Mouse (Mus musculus) myocyte (in vitro differentiated cells): ENCODE data around the gene Sh3d19. TPM values are rescaled to one million over a fixed set of nuclear protein-coding genes. Genes with fewer than 3 reads are reported as not detected.

Experiments
- H3K27me3 ChIP-seq: one replicate; pipeline ENCODE4 v1.6.1; 2011; ENCODE audit not compliant: control insufficient read depth, insufficient read depth, insufficient read length
- H3K36me3 ChIP-seq: one replicate; pipeline ENCODE4 v1.6.1; 2011; ENCODE audit not compliant: control insufficient read depth, insufficient read depth
- H3K4me2 ChIP-seq: one replicate; pipeline ENCODE4 v1.6.1; 2011; ENCODE audit warnings: low read depth, control low read depth
- H3K4me3 ChIP-seq: one replicate; pipeline ENCODE4 v1.5.1; 2011; ENCODE audit warnings: mild to moderate bottlenecking, control low read depth, moderate library complexity
- H3K79me2 ChIP-seq: one replicate; pipeline ENCODE4 v1.6.1; 2011; ENCODE audit not compliant: control insufficient read depth, insufficient read depth
- H3ac ChIP-seq: one replicate; pipeline ENCODE4 v1.6.1; 2011; ENCODE audit not compliant: control insufficient read depth, insufficient read length
- CEBPB ChIP-seq: IDR thresholded peaks from 2 replicates; pipeline ENCODE4 v1.6.1; 2011; ENCODE audit warnings: mild to moderate bottlenecking, moderate library complexity; ENCODE audit not compliant: poor library complexity, insufficient read depth, severe bottlenecking
- E2F4 ChIP-seq: IDR thresholded peaks from one replicate; pipeline ENCODE4 v1.6.1; 2011; ENCODE audit warnings: mild to moderate bottlenecking, control low read depth, moderate library complexity; ENCODE audit not compliant: insufficient read depth
- MAX ChIP-seq: IDR thresholded peaks from one replicate; pipeline ENCODE4 v1.6.1; 2011; ENCODE audit warnings: low read depth, mild to moderate bottlenecking, control low read depth
- MYOD1 ChIP-seq, 3 experiments: IDR thresholded peaks; one replicate each; pipeline ENCODE4 v1.6.1; 2011; ENCODE audit warnings: control low read depth in 2 of 3, low read depth in 2 of 3, mild to moderate bottlenecking in 2 of 3, moderate library complexity in 1 of 3; ENCODE audit not compliant: insufficient read length in 2 of 3, control insufficient read depth in 1 of 3
- MYOG ChIP-seq, 3 experiments: IDR thresholded peaks; one replicate each; pipeline ENCODE4 v1.6.1; 2011; ENCODE audit warnings: control low read depth in 2 of 3, low read depth in 2 of 3, mild to moderate bottlenecking in 2 of 3; ENCODE audit not compliant: insufficient read length in 2 of 3, control insufficient read depth in 1 of 3, insufficient read depth in 1 of 3
- POLR2A ChIP-seq: IDR thresholded peaks from one replicate; pipeline ENCODE4 v1.6.1; 2011; ENCODE audit warnings: low read depth, mild to moderate bottlenecking, control low read depth, moderate library complexity; ENCODE audit not compliant: insufficient read length
- POLR2AphosphoS2 ChIP-seq: IDR thresholded peaks from one replicate; pipeline ENCODE4 v1.6.1; 2011; ENCODE audit warnings: low read depth, control low read depth; ENCODE audit not compliant: insufficient read length
- REST ChIP-seq: IDR thresholded peaks from one replicate; pipeline ENCODE4 v1.6.1; 2011; ENCODE audit warnings: mild to moderate bottlenecking, control low read depth, moderate library complexity; ENCODE audit not compliant: insufficient read depth, insufficient read length
- SRF ChIP-seq: IDR thresholded peaks from one replicate; pipeline ENCODE4 v1.6.1; 2011; ENCODE audit warnings: low read depth; ENCODE audit not compliant: control insufficient read depth, insufficient read length
- TCF12 ChIP-seq: IDR thresholded peaks from one replicate; pipeline ENCODE4 v1.6.1; 2011; ENCODE audit warnings: mild to moderate bottlenecking, control low read depth; ENCODE audit not compliant: poor library complexity, insufficient read depth, severe bottlenecking
- TCF3 ChIP-seq: IDR thresholded peaks from one replicate; pipeline ENCODE4 v1.6.1; 2011; ENCODE audit warnings: low read depth, control low read depth; ENCODE audit not compliant: insufficient read length
- USF1 ChIP-seq: IDR thresholded peaks from one replicate; pipeline ENCODE4 v1.6.1; 2011; ENCODE audit warnings: low read depth, mild to moderate bottlenecking, control low read depth, moderate library complexity
- polyA plus RNA-seq: library from polyadenylated mRNA; unstranded; fragments of >200 nt; fragmentation: generic; extraction: Trizol; gene quantifications from one replicate; pipeline ENCODE4 v1.2.1, GENCODE M21; 2012; ENCODE audit warnings: missing spikeins

Sh3d19 gene
- polyA plus RNA-seq, 1 experiment, result 7.0 TPM

- Histone ChIP-seq H3K36me3 (no peaks in the 10 kb centered on the region), H3K79me2 (no peaks in the 10 kb centered on the region), H3K4me3 (no peak overlapping the region), H3K4me2 (no peak overlapping the region), H3ac (no peak overlapping the region), H3K27me3 (no peaks in the 10 kb centered on the region)
- TF ChIP-seq E2F4 (no peak), MAX (no peak), POLR2AphosphoS2 (no peak), MYOD1 (IDR thresholded peaks at IDR 0.05; ENCODE audit: control insufficient read depth in 1 of 3, insufficient read length in 2 of 3, low read depth in 2 of 3) (no peak), USF1 (no peak), TCF3 (no peak), TCF12 (no peak), SRF (no peak), POLR2A (no peak), MYOG (IDR thresholded peaks at IDR 0.05; ENCODE audit: control insufficient read depth in 1 of 3, insufficient read depth in 1 of 3, insufficient read length in 2 of 3, low read depth in 2 of 3) (no peak), CEBPB (no peak), REST (no peak)
Measured at GRCm38 (mm10) chr3:86106086-86106632, 135.2 kb downstream of the Sh3d19 start.

DNA sequence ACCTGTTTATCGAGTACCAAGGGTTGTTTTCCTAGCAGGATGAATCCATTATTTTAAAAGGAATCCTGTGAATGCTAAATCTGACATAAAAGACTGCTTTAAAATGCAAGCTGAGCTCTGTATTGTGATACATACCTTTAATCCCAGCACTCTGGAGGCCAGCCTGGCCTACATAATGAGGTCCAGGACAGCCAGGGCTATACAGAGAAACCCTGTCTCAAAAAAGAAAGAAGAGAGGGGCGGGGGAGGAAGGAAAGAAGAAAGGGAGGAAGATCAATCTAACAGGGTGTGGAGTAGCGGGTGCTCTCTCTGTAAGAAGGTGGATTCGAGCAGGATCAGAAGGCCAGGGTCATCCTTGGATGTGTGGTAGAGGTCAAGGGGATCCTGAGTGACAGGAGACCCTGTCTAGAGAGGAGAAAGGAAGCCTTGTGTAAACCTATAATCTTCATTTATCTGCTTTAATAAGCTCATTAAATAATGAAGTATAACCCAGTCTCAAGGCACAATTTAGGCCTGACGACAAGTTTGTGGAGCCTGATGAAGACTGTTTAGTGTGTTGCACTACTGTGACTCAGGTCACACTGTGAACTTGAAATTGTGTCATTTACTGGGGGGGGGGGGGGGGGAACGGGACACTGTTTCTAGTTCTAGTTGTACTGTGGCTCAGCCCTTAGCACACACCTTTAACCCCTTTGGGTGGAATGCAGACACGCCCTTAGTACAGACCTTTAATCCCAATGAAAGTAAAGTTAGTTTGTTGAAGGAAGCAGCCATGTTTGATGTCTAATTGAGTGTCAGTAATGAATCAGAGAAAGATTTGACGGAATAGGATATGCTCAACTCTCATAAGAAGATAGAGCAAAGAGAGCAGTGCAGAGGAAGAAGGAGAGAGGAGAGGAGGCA is 137.0 kb downstream of the Sh3d19 start:
- no peak overlapping the region for H3K4me3 ChIP-seq
- H3K79me2 ChIP-seq, result no peaks in the 10 kb centered on the region
- TF ChIP-seq POLR2A (no peak), MYOG (IDR thresholded peaks at IDR 0.05; ENCODE audit: control insufficient read depth in 1 of 3, insufficient read depth in 1 of 3, insufficient read length in 2 of 3, low read depth in 2 of 3) (no peak), REST (no peak)

DNA sequence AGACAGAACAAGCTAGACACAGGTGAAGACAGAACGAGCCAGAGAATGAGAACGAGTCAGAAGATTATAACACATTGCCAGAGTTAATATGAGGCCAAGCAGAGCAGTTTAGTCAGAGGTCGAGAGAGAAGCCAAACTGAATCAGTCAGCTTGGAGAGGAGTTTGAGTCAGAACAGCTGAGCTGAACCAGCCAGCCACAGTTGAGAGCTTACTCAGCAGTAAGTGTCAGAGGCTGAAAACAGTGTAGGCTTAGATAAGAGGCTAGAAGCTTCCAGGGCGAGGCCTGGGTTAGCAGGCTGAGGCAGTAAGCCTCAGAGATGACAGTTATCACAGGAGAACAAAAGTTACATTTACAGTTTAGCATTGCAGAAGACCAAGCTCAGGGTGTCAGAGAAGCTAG is 137.7 kb downstream of the Sh3d19 start:
- Histone ChIP-seq H3ac (no peak overlapping the region), H3K79me2 (no peaks in the 10 kb centered on the region), H3K27me3 (no peaks in the 10 kb centered on the region), H3K4me2 (no peak overlapping the region), H3K4me3 (no peak overlapping the region), H3K36me3 (no peaks in the 10 kb centered on the region)
- TF ChIP-seq MYOD1 (IDR thresholded peaks at IDR 0.05; ENCODE audit: control insufficient read depth in 1 of 3, insufficient read length in 2 of 3, low read depth in 2 of 3) (no peak), USF1 (no peak), MYOG (IDR thresholded peaks at IDR 0.05; ENCODE audit: control insufficient read depth in 1 of 3, insufficient read depth in 1 of 3, insufficient read length in 2 of 3, low read depth in 2 of 3) (no peak), REST (no peak)

More for the DNA sequence above, 137.0 kb downstream of the Sh3d19 start:
- no peaks in the 10 kb centered on the region for H3K27me3 ChIP-seq
- H3ac ChIP-seq, result no peak overlapping the region
- H3K36me3 ChIP-seq, result no peaks in the 10 kb centered on the region
- H3K4me2 ChIP-seq, result no peak overlapping the region

GRCm38 (mm10) chr3:86109099-86109498 is 138.2 kb downstream of the Sh3d19 start:
- Histone ChIP-seq H3ac (no peak overlapping the region), H3K36me3 (no peaks in the 10 kb centered on the region), H3K79me2 (no peaks in the 10 kb centered on the region), H3K27me3 (no peaks in the 10 kb centered on the region), H3K4me2 (no peak overlapping the region), H3K4me3 (no peak overlapping the region)
- TF ChIP-seq USF1 (no peak), SRF (no peak), CEBPB (no peak), E2F4 (no peak), REST (no peak), MYOD1 (IDR thresholded peaks at IDR 0.05; ENCODE audit: control insufficient read depth in 1 of 3, insufficient read length in 2 of 3, low read depth in 2 of 3) (no peak), MAX (no peak), POLR2AphosphoS2 (no peak), TCF3 (no peak), POLR2A (no peak), TCF12 (no peak), MYOG (IDR thresholded peaks at IDR 0.05; ENCODE audit: control insufficient read depth in 1 of 3, insufficient read depth in 1 of 3, insufficient read length in 2 of 3, low read depth in 2 of 3) (no peak)

DNA sequence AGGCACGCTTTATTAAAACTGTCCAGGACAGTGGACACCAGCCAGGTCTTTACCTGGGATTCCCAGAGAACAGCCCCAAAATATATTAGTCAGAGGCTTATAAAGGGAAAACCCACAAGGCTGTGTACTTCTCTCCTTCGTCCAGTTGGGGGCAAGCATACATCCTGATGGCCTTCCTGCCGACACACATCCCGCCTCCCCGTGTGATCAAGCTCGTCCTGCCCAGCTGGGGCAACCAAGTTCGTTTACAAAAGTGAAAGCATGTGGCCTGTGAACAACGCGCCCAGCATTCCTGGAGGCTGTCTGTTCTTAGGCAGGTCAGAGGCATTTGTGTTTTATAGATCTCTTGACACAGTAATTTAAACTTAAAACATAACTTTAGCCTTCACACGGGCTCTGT is 139.2 kb downstream of the Sh3d19 start:
- no peaks in the 10 kb centered on the region for H3K36me3 ChIP-seq
- H3K27me3 ChIP-seq, result no peaks in the 10 kb centered on the region
- H3ac ChIP-seq, result no peak overlapping the region
- TF ChIP-seq TCF12, result no peak
- TF ChIP-seq SRF, result no peak
- TF ChIP-seq CEBPB, result no peak
- TF ChIP-seq MAX, result no peak
- TF ChIP-seq MYOG (IDR thresholded peaks at IDR 0.05; ENCODE audit: control insufficient read depth in 1 of 3, insufficient read depth in 1 of 3, insufficient read length in 2 of 3, low read depth in 2 of 3), result no peak
- TF ChIP-seq MYOD1 (IDR thresholded peaks at IDR 0.05; ENCODE audit: control insufficient read depth in 1 of 3, insufficient read length in 2 of 3, low read depth in 2 of 3), result no peak
- TF ChIP-seq REST, result no peak
- no peak for TF ChIP-seq TCF3
- TF ChIP-seq USF1, result no peak
- no peak for TF ChIP-seq E2F4
- no peak for TF ChIP-seq POLR2AphosphoS2
- TF ChIP-seq POLR2A, result no peak
- H3K4me2 ChIP-seq, result no peak overlapping the region
- no peaks in the 10 kb centered on the region for H3K79me2 ChIP-seq
- H3K4me3 ChIP-seq, result no peak overlapping the region
